Mouse (Mus musculus) mouse embryonic stem cell (cell line): ENCODE measurements around the gene P3h3.
"Not testable (repeated sequence)": the region's sequence is repeated elsewhere in the genome, so short reads cannot be mapped to it uniquely, and the experiment has no call there.

ENCODE experiments used
- in situ Hi-C, 2 experiments: fragments of 300-500 bp; cut with MboI; formaldehyde crosslinking; loops; 1 replicate in 1 of 2; 3 replicates in 1 of 2; pipeline ENCODE4 v1.14.3; 2019 to 2020; ENCODE audit warnings: low sequenced_read_pairs in 2 of 2, low pct_unique_long_range_greater_than_20kb in 1 of 2, mixed read lengths in 1 of 2; ENCODE audit not compliant: unreplicated experiment in 1 of 2

P3h3 gene

DNA sequence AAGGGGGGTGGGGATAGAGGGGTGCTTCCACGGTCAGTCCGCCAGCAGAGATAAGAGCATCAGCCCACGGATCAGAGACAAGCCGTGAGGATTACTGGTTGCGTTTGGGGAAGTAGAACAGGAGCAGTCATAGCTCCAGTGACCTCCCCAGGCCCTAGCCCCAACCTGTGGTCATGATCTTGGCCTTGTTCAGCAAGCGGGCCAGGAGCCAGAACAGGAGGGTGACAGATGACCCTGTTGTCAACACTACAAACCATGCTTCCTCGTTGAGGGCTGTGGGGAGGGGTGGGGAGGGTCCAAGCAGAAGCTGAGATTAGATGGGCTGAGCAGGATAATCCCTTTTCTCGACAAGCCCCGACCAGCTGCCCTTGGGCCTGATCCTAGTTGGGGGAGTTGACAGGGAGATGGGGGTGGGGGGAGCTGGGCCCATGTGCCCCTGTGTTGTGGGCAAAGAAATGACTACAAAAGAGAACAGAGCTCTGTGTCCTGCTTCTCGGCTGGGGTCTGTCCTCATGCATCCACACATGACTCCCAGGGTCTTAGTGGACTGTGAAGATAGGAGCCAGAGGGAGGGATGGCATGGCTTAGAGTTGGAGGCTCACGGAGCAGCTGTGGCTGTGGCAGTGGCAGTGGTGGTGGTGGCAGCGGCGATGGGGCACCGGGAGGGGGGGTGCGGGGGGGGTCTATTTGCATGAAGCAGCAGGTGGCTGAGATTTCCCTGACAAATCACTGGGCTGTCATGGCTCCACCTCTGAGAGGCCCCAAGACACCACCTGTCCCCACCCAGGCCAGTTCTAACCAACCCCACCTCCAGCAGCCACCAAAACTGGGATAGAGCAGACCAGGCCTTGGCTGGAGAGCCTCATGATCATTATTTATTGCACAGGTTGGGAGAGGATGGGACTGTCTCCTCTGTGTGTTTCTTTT lies 17.0 kb downstream of the P3h3 start, which contains the start of gene Gnb3:
TSS of gene Gnb3 (minus strand) at position 35 of the 927 bp plus-strand sequence.
- in situ Hi-C loops: no loop called here

DNA sequence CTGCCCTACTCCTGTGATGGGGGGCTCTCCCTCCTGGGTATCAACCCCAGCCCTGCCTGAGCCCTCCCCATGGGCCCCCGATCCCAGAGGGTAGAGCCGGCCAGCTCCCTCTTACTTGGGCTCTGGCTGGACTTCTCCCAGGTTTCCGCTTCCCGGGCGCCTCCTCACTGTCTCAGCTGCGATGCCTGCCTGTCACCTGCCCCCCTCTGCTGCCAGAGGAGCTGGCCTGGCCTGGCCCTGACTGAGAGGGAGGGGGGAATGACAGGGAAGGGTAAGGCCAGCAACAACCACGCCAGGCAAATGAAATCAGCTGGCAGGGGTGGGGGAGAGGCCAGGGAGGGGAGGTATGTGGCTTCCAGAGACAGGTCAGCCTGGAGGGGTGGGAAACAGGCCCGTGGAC lies 17.7 kb downstream of the P3h3 start:
- in situ Hi-C loops: no loop called here

DNA sequence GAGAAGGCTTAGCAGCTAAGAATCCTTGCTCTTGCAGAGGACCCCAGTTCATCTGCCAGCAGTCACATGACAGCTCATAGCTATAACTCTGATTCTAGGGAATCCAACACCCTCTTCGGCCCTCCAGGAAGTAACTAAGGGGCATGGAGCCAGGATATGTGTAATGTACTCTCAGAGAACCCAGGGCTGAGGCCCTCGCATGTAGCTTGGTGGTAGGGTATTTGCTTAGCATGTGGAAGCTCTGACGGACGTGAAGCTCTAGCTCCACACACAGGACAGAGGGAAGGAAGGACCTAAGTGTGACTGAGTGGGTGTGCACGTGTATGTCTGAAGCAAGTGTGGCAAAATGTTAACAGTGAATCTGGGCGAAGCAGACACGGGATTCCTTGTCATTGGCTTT lies 21.1 kb downstream of the P3h3 start:
- in situ Hi-C loops: no loop called here

GRCm38 (mm10) chr6:124835531-124835930 lies 22.0 kb downstream of the P3h3 start:
- in situ Hi-C loops: no loop called here

DNA sequence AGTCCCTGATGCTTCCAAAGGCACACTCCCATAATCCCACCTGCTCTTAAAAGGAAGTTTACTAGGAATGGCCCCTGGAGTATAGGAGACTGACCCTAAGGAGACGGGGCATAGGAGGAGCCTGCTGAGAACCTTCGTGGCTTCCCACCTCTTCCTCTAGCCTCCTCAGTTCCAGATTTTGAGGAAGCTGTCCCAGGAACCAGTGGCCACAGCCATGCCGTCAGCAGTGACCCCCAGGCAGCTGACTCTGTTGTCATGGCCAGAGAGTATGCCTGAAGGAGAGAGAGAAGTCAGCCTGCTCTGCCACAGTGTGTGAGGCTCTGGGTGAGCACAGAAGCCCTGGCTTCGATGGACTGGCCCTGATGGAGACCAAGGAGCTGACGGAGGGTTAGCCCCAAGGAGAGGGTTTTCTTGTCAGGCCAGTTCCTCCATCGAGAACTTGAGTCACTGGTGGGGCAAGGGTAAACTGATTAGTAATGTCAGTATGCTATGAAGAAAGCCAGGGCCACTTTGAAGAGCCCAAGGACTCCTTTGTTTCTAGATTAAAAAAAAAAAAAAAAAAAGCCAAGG lies 23.0 kb downstream of the P3h3 start:
- in situ Hi-C loops: no loop called here

DNA sequence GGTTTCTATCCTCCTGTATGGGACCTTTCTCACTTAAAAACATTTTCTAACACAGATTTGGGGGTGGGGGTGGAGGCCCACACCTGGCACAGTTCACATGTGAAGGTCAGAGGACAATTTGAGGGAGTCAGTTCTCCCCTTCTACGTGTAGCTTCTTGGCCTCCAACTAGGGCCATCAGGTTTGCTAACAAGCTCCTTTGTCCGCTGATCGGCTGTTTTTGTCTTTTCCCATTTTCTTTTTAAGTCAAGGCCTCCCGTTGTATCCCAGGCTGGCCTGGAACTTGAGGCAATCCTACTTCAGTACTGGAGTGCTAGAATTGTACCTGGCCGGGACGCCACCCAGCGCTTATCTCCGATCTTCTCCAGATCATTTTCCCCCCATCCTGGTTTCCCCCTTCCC lies 25.9 kb downstream of the P3h3 start:
- in situ Hi-C loops: no loop called here

DNA sequence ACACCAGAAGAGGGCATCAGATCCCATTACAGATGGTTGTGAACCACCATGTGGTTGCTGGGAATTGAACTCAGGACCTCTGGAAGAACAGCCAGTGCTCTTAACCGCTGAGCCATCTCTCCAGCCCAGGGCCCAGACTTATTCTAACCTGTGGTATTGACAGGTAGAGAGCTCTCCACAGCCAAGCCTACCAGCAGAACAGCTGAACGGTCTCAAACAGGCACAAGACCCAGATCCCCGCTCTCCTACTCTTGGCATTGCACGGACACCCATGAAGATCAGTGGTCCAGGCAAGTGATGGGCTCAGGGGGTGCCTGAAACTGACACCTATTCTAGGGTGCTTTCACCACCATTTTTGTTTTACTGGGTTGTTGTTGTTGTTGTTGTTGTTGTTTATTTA lies 26.4 kb downstream of the P3h3 start:
- in situ Hi-C loops: not testable (repeated sequence)

GRCm38 (mm10) chr6:124829799-124830700 lies 27.5 kb downstream of the P3h3 start:
- in situ Hi-C loops: no loop called here

GRCm38 (mm10) chr6:124828868-124829798 lies 28.4 kb downstream of the P3h3 start, which contains the start of the genes Usp5 and Cdca3:
Gene Usp5 (minus strand): TSS chr6:124829484.
Gene Cdca3 (plus strand): TSS chr6:124829547.
- in situ Hi-C loops: no loop called here

DNA sequence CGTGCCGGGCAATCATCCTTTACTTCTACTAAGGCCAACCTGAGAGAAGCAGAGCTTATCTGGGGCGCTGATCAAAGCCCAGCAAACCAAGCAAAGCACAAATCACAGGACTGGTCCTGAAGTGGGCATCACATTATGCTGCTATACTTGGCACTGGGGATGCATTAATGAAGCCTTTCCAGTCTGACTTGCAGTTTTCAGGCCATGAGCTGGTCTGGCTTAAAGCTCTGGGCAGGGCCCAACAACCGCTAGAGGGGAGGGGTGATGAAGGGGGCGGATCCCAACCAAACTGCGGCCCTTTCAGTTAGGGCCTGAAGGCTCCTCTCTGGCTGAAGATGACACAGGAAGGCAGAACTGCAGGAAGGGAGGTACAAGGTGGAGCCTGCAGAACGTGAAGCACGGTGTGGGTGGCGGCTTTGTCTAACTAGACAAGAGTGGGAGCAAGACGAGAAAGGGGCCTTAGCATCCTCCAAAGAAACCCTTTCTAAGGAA lies 29.4 kb downstream of the P3h3 start:
- in situ Hi-C loops: no loop called here

- in situ Hi-C loops: no loop called here
Measured at GRCm38 (mm10) chr6:124822049-124822448, 35.5 kb downstream of the P3h3 start.

GRCm38 (mm10) chr6:124820891-124821290 lies 36.7 kb downstream of the P3h3 start:
- in situ Hi-C loops: no loop called here

GRCm38 (mm10) chr6:124817971-124818370 lies 39.6 kb downstream of the P3h3 start:
- in situ Hi-C loops: no loop called here

- in situ Hi-C loops: no loop called here
Measured at GRCm38 (mm10) chr6:124817563-124817962, 40.0 kb downstream of the P3h3 start.

GRCm38 (mm10) chr6:124817125-124817524 lies 40.4 kb downstream of the P3h3 start:
- in situ Hi-C loops: no loop called here

- in situ Hi-C loops: no loop called here
Measured at GRCm38 (mm10) chr6:124816611-124817010, 40.9 kb downstream of the P3h3 start.

GRCm38 (mm10) chr6:124814858-124815774 lies 42.4 kb downstream of the P3h3 start:
- in situ Hi-C loops: no loop called here
